Mouse (Mus musculus): Measurements from ENCODE around the gene Tm9sf4.

The Tm9sf4 gene

GRCm38 (mm10) chr2:153217826-153218340, 56.8 kb downstream of the Tm9sf4 start:
- no peak for DNase-seq (ENCODE audit: low spot score)

GRCm38 (mm10) chr2:153218516-153218915, 57.4 kb downstream of the Tm9sf4 start:
- no peak for DNase-seq (ENCODE audit: low spot score)

GRCm38 (mm10) chr2:153221620-153222019, 60.5 kb downstream of the Tm9sf4 start:
- no peak for DNase-seq (ENCODE audit: low spot score)

GRCm38 (mm10) chr2:153222130-153222529, 61.0 kb downstream of the Tm9sf4 start:
- no peak for DNase-seq (ENCODE audit: low spot score)

- no peak for DNase-seq (ENCODE audit: low spot score)
Measured at GRCm38 (mm10) chr2:153222566-153222965, 61.5 kb downstream of the Tm9sf4 start.

- DNase-seq (ENCODE audit: low spot score), result no peak
Measured at GRCm38 (mm10) chr2:153224946-153225594, 64.0 kb downstream of the Tm9sf4 start, which contains the start of gene Tspyl3. Gene Tspyl3 (minus strand): TSS chr2:153225441.

- DNase-seq (ENCODE audit: low spot score), result no peak
Measured at GRCm38 (mm10) chr2:153225595-153225953, 64.5 kb downstream of the Tm9sf4 start.

- no peak for DNase-seq (ENCODE audit: low spot score)
Measured at GRCm38 (mm10) chr2:153227959-153228358, 66.9 kb downstream of the Tm9sf4 start.

GRCm38 (mm10) chr2:153228523-153228922, 67.4 kb downstream of the Tm9sf4 start:
- no peak for DNase-seq (ENCODE audit: low spot score)

- DNase-seq (ENCODE audit: low spot score), result no peak
Measured at GRCm38 (mm10) chr2:153237193-153237592, 76.1 kb downstream of the Tm9sf4 start.

- DNase-seq (ENCODE audit: low spot score), result no peak
Measured at GRCm38 (mm10) chr2:153237891-153238290, 76.8 kb downstream of the Tm9sf4 start.

GRCm38 (mm10) chr2:153238406-153238805, 77.3 kb downstream of the Tm9sf4 start:
- no peak for DNase-seq (ENCODE audit: low spot score)

GRCm38 (mm10) chr2:153239021-153239859, 78.1 kb downstream of the Tm9sf4 start:
- DNase-seq (ENCODE audit: low spot score), result no peak

- no peak for DNase-seq (ENCODE audit: low spot score)
Measured at GRCm38 (mm10) chr2:153239860-153240480, 78.9 kb downstream of the Tm9sf4 start.

GRCm38 (mm10) chr2:153240701-153241235, 79.7 kb downstream of the Tm9sf4 start:
- DNase-seq (ENCODE audit: low spot score), result no peak

GRCm38 (mm10) chr2:153241250-153242014, 80.3 kb downstream of the Tm9sf4 start, which contains the start of the genes Plagl2 and Pofut1:
Gene Plagl2 (minus strand): TSS chr2:153241426.
Gene Pofut1 (plus strand): TSS chr2:153241533.
- DNase-seq (ENCODE audit: low spot score), result peak; percentile 85

- no peak for DNase-seq (ENCODE audit: low spot score)
Measured at GRCm38 (mm10) chr2:153242156-153242555, 81.1 kb downstream of the Tm9sf4 start.

- no peak for DNase-seq (ENCODE audit: low spot score)
Measured at GRCm38 (mm10) chr2:153249751-153250150, 88.6 kb downstream of the Tm9sf4 start.

GRCm38 (mm10) chr2:153256604-153257003, 95.5 kb downstream of the Tm9sf4 start:
- no peak for DNase-seq (ENCODE audit: low spot score)

- no peak for DNase-seq (ENCODE audit: low spot score)
Measured at GRCm38 (mm10) chr2:153259030-153259863, 98.1 kb downstream of the Tm9sf4 start.

Data from ovary, postnatal 14 days (tissue).